Mouse (Mus musculus) left cerebral cortex, adult 11 months (tissue): ENCODE measurements around the gene Zfp580.
"Not testable (repeated sequence)": the region's sequence is repeated elsewhere in the genome, so short reads cannot be mapped to it uniquely, and the experiment has no call there.

ENCODE experiments used
- DNase-seq: peaks from one replicate; pipeline ENCODE4 v3.0.0; 2022; ENCODE audit warnings: low spot score

Zfp580 gene

GRCm38 (mm10) chr7:5051193-5052192 is at the start of gene Zfp580:
Gene Zfp580, plus strand, starts transcription at chr7:5051538.
- peak; percentile 65 for DNase-seq

GRCm38 (mm10) chr7:5002876-5003275 is 48.5 kb upstream of the Zfp580 start:
- not testable (repeated sequence) for DNase-seq

- no peak for DNase-seq
These were observed 43.1 kb upstream of the Zfp580 start for GRCm38 (mm10) chr7:5008229-5008628.

- no peak for DNase-seq
These were observed 38.4 kb upstream of the Zfp580 start for GRCm38 (mm10) chr7:5012681-5013513.

GRCm38 (mm10) chr7:5014251-5015117 is 36.9 kb upstream of the Zfp580 start, which contains the start of the genes Zfp524 and Fiz1:
Gene Zfp524, plus strand, starts transcription at chr7:5014415.
Gene Fiz1, minus strand, starts transcription at chr7:5014697.
- DNase-seq = peak; percentile 96

GRCm38 (mm10) chr7:5015118-5016001 is 36.0 kb upstream of the Zfp580 start, which contains the start of gene Gm44973:
Gene Gm44973, plus strand, starts transcription at chr7:5015496.
- peak; percentile 91 for DNase-seq

GRCm38 (mm10) chr7:5016057-5016456 is 35.3 kb upstream of the Zfp580 start:
- DNase-seq = no peak

GRCm38 (mm10) chr7:5016920-5017319 is 34.4 kb upstream of the Zfp580 start:
- DNase-seq = no peak

GRCm38 (mm10) chr7:5017352-5017751 is 34.0 kb upstream of the Zfp580 start:
- no peak for DNase-seq

- DNase-seq = no peak
These were observed 33.4 kb upstream of the Zfp580 start for GRCm38 (mm10) chr7:5017931-5018330.

- DNase-seq = not testable (repeated sequence)
These were observed 31.8 kb upstream of the Zfp580 start for GRCm38 (mm10) chr7:5019576-5019975.

GRCm38 (mm10) chr7:5020000-5020681 is 31.2 kb upstream of the Zfp580 start, which contains the start of the genes Zfp865 and Ccdc106:
Gene Zfp865, plus strand, starts transcription at chr7:5020376.
Gene Ccdc106, plus strand, starts transcription at chr7:5020553.
- peak; percentile 98 for DNase-seq

- no peak for DNase-seq
These were observed 30.7 kb upstream of the Zfp580 start for GRCm38 (mm10) chr7:5020685-5021084.

GRCm38 (mm10) chr7:5021197-5021596 is 30.1 kb upstream of the Zfp580 start:
- DNase-seq = no peak

- DNase-seq = no peak
These were observed 21.8 kb upstream of the Zfp580 start for GRCm38 (mm10) chr7:5029543-5029942.

GRCm38 (mm10) chr7:5029946-5030345 is 21.4 kb upstream of the Zfp580 start:
- DNase-seq = no peak

- DNase-seq = no peak
These were observed 20.6 kb upstream of the Zfp580 start for GRCm38 (mm10) chr7:5030554-5031275.

- DNase-seq = no peak
These were observed 19.8 kb upstream of the Zfp580 start for GRCm38 (mm10) chr7:5031496-5031895.

- no peak for DNase-seq
These were observed 17.5 kb upstream of the Zfp580 start, which contains the start of gene 4632433K11Rik for GRCm38 (mm10) chr7:5033818-5034217. Gene 4632433K11Rik, plus strand, starts transcription at chr7:5034118.
